Mouse (Mus musculus): Measurements from ENCODE around the gene Psmc2. TPM values are rescaled to one million over a fixed set of nuclear protein-coding genes. Genes with fewer than 3 reads are reported as not detected.

Gene Psmc2
- polyA plus RNA-seq, 1 experiment from 2014 or later = 158 TPM

DNA sequence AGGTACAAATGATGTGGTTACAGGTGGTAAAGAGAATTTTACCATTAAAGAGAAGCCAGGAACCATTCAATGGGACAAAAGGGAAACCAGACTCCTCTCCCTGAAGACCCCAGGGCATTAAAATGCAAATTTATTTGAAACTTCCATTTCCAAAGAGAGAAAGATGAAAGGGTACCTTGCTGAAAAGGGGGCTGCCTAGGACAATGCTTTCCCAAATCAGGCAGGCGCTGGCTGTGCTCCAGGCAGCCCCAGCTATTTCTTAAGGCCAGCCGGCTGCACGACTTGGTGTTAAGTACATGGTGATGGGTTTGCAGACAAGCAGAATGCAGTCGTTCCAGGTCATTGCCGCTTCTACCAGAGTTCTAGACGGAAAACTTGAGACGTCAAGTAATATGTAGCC lies 41.3 kb downstream of the Psmc2 start:
- Histone ChIP-seq H3K4me3 (ENCODE audit: low read depth, low read length) (no peak overlapping the region), H3K36me3 (ENCODE audit: control insufficient read depth, insufficient read depth, low read length) (no peaks in the 10 kb centered on the region), H3K27me3 (ENCODE audit: control insufficient read depth, insufficient read depth, low read length) (no peaks in the 10 kb centered on the region), H3K27ac (ENCODE audit: low read length) (no peak overlapping the region), H3K4me2 (replicated peaks; ENCODE audit: low read depth, low read length) (no peak overlapping the region), H3K9me3 (ENCODE audit: control insufficient read depth, low read depth, low read length) (no peaks in the 10 kb centered on the region), H3K4me1 (ENCODE audit: control insufficient read depth, insufficient read depth, low read length) (no peaks in the 10 kb centered on the region), H3K9ac (replicated peaks; ENCODE audit: low read depth, low read length) (no peak overlapping the region)
- WGBS = 64% methylated on average over 7 of the region's 7 CpGs
- ATAC-seq (ENCODE audit: insufficient number of reproducible peaks, insufficient read depth, low FRiP score, low read depth) = no peak

DNA sequence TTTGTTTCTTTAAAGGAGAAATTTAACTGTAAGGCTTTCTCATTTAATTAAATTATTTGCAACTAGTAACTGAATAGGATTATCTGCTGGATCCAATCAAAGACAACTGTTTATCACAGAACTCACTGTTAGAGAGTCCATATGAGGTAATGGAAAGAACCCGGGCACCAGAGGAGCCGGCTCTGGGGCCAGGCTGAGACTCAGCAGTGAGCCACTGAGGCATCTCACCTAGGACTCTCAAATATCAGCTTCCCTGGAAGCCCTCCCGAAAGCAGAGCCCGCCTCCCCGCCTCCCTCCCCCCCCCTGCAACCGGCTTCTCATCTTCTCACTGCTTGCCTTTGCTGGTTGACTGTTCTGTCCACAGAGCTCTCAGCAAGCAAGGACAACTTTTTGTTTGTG lies 42.6 kb downstream of the Psmc2 start:
- H3K36me3 ChIP-seq (ENCODE audit: control insufficient read depth, insufficient read depth, low read length) = no peaks in the 10 kb centered on the region
- H3K27me3 ChIP-seq (ENCODE audit: control insufficient read depth, insufficient read depth, low read length) = no peaks in the 10 kb centered on the region
- 10% methylated on average over 6 of the region's 6 CpGs for WGBS
- no peaks in the 10 kb centered on the region for H3K4me1 ChIP-seq (ENCODE audit: control insufficient read depth, insufficient read depth, low read length)
- H3K4me2 ChIP-seq (replicated peaks; ENCODE audit: low read depth, low read length) = no peak overlapping the region
- H3K9ac ChIP-seq (replicated peaks; ENCODE audit: low read depth, low read length) = no peak overlapping the region
- no peaks in the 10 kb centered on the region for H3K9me3 ChIP-seq (ENCODE audit: control insufficient read depth, low read depth, low read length)
- no peak overlapping the region for H3K4me3 ChIP-seq (ENCODE audit: low read depth, low read length)
- no peak for ATAC-seq (ENCODE audit: insufficient number of reproducible peaks, insufficient read depth, low FRiP score, low read depth)
- no peak overlapping the region for H3K27ac ChIP-seq (ENCODE audit: low read length)

DNA sequence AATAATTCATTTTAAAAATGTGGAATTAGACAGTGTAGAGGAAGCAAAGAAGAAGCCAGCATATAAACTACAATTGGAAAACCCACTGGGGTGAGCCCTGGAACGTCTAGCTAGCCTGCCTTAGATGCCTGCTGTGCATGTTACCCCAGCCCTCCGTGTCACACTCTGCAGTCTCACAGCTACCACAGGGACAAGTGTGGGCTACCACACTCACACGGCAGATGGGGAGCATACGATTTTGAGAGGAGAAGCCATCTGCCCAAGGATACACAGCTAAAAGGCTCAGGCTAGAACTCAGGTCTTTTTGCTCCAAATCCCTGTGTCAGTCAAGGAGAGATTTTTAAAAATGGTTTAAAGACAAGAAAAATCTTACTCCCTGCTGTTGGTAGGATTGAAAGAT lies 43.8 kb downstream of the Psmc2 start:
- H3K9me3 ChIP-seq (ENCODE audit: control insufficient read depth, low read depth, low read length) = no peaks in the 10 kb centered on the region
- H3K36me3 ChIP-seq (ENCODE audit: control insufficient read depth, insufficient read depth, low read length) = no peaks in the 10 kb centered on the region
- no peak overlapping the region for H3K27ac ChIP-seq (ENCODE audit: low read length)
- no peak for ATAC-seq (ENCODE audit: insufficient number of reproducible peaks, insufficient read depth, low FRiP score, low read depth)
- WGBS = 60% methylated on average over 4 of the region's 4 CpGs
- no peak overlapping the region for H3K4me3 ChIP-seq (ENCODE audit: low read depth, low read length)
- H3K9ac ChIP-seq (replicated peaks; ENCODE audit: low read depth, low read length) = no peak overlapping the region
- H3K4me2 ChIP-seq (replicated peaks; ENCODE audit: low read depth, low read length) = no peak overlapping the region
- no peaks in the 10 kb centered on the region for H3K27me3 ChIP-seq (ENCODE audit: control insufficient read depth, insufficient read depth, low read length)
- no peaks in the 10 kb centered on the region for H3K4me1 ChIP-seq (ENCODE audit: control insufficient read depth, insufficient read depth, low read length)

DNA sequence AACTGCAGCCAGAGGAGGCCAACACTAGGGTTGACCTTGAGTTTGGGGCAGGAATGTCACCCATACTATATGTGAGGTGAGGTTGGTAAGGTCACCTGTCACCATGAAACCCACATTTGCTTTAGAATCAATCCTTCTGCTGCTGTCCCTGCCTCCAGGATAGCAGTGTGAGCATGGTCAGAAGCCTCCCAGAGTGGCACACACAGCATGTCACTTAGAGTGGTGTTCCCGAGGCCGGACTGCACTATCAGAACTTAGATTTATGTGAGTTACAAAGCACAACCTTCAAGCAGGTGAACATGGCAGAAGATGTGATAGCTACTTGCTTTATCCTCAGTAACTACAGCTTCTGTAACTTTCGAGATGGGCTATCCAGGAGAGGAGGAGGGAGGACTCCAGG lies 46.7 kb downstream of the Psmc2 start:
- Histone ChIP-seq H3K4me3 (ENCODE audit: low read depth, low read length) (no peak overlapping the region), H3K27me3 (ENCODE audit: control insufficient read depth, insufficient read depth, low read length) (no peaks in the 10 kb centered on the region), H3K4me2 (replicated peaks; ENCODE audit: low read depth, low read length) (no peak overlapping the region), H3K9me3 (ENCODE audit: control insufficient read depth, low read depth, low read length) (no peaks in the 10 kb centered on the region), H3K27ac (ENCODE audit: low read length) (no peak overlapping the region), H3K9ac (replicated peaks; ENCODE audit: low read depth, low read length) (no peak overlapping the region), H3K4me1 (ENCODE audit: control insufficient read depth, insufficient read depth, low read length) (no peaks in the 10 kb centered on the region), H3K36me3 (ENCODE audit: control insufficient read depth, insufficient read depth, low read length) (no peaks in the 10 kb centered on the region)
- ATAC-seq (ENCODE audit: insufficient number of reproducible peaks, insufficient read depth, low FRiP score, low read depth) = no peak
- WGBS = 82% methylated on average over 3 of the region's 3 CpGs

DNA sequence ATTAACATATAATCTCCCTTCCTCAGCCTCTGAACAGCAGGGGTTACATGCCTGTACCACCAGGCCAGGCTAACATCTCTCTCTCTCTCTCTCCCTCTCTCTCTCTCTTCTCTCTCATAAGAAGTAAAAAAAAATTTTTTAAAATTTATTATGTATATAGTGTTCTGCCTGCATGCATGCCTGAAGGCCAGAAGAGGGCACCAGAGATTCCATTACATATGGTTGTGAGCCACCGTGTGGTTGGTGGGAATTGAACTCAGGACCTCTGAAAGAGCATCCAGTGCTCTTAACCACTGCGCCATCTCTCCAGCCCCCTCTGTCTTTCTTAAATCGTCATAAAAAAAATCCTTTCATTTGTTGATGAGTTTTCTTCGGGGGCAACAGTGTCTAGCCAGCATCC lies 59.6 kb downstream of the Psmc2 start:
- Histone ChIP-seq H3K4me2 (replicated peaks; ENCODE audit: low read depth, low read length) (no peak overlapping the region), H3K4me3 (ENCODE audit: low read depth, low read length) (no peak overlapping the region), H3K27ac (ENCODE audit: low read length) (no peak overlapping the region), H3K9ac (replicated peaks; ENCODE audit: low read depth, low read length) (no peak overlapping the region), H3K36me3 (ENCODE audit: control insufficient read depth, insufficient read depth, low read length) (no peaks in the 10 kb centered on the region), H3K4me1 (ENCODE audit: control insufficient read depth, insufficient read depth, low read length) (no peaks in the 10 kb centered on the region), H3K9me3 (ENCODE audit: control insufficient read depth, low read depth, low read length) (no peaks in the 10 kb centered on the region), H3K27me3 (ENCODE audit: control insufficient read depth, insufficient read depth, low read length) (no peaks in the 10 kb centered on the region)
- no peak for ATAC-seq (ENCODE audit: insufficient number of reproducible peaks, insufficient read depth, low FRiP score, low read depth)
- WGBS = 67% methylated on average over 4 of the region's 4 CpGs

DNA sequence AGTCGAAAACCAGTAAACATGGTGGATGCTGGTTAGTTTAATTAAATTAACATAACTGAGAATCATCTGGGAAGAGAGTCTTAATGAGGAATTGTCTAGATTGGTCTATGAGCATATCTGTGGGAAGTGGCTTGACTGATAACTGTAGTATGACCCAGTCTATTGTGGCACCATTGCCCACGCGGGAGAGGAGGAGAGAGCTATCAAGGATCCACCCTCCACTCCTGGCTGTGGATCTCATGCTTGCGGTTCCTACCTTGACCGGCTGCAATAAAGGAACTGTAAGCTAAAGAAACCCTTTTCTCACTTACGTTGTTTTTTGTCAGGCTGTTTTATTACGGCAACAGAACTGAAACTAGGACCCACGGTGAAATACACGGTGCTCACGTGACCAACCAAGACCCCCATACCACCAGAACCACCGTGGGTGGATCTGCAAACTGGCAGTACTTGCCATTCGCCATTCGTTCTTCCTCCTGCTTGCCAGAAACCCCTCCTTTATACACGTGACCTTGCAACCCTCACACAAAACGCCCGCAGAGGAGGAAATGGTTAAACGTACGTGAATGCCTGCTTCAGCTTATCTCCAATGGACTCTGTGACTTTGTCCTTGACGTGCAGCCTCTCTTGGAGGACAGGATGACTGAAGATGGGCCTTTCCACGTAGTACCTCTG lies 61.7 kb downstream of the Psmc2 start:
- Histone ChIP-seq H3K9me3 (ENCODE audit: control insufficient read depth, low read depth, low read length) (no peaks in the 10 kb centered on the region), H3K4me2 (replicated peaks; ENCODE audit: low read depth, low read length) (no peak overlapping the region), H3K4me1 (ENCODE audit: control insufficient read depth, insufficient read depth, low read length) (no peaks in the 10 kb centered on the region), H3K36me3 (ENCODE audit: control insufficient read depth, insufficient read depth, low read length) (no peaks in the 10 kb centered on the region), H3K9ac (replicated peaks; ENCODE audit: low read depth, low read length) (no peak overlapping the region), H3K27ac (ENCODE audit: low read length) (no peak overlapping the region), H3K27me3 (ENCODE audit: control insufficient read depth, insufficient read depth, low read length) (no peaks in the 10 kb centered on the region), H3K4me3 (ENCODE audit: low read depth, low read length) (no peak overlapping the region)
- ATAC-seq (ENCODE audit: insufficient number of reproducible peaks, insufficient read depth, low FRiP score, low read depth) = no peak
- 72% methylated on average over 20 of the region's 20 CpGs for WGBS

DNA sequence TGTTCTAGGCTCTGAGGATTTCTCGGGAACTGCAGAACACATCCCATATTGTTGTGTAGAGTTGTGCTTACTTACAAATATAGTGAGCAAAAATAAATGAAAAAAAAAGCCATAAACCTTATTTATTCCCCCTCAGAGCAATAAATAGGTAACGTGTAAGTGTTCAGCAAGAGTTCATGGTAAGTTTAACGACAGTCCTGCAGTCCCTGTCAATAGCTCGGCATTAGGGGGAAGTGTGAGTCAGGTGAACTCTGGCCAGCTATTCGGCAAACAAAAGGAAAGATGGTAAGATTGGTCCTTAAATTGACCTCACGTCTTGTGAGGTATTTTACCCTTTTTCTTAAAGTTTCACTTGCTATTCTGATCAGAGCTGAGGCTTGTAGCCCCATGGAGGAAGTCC lies 62.4 kb downstream of the Psmc2 start:
- no peak overlapping the region for H3K4me3 ChIP-seq (ENCODE audit: low read depth, low read length)
- H3K27ac ChIP-seq (ENCODE audit: low read length) = no peak overlapping the region
- H3K27me3 ChIP-seq (ENCODE audit: control insufficient read depth, insufficient read depth, low read length) = no peaks in the 10 kb centered on the region
- no peaks in the 10 kb centered on the region for H3K9me3 ChIP-seq (ENCODE audit: control insufficient read depth, low read depth, low read length)
- no peak overlapping the region for H3K4me2 ChIP-seq (replicated peaks; ENCODE audit: low read depth, low read length)
- no peak for ATAC-seq (ENCODE audit: insufficient number of reproducible peaks, insufficient read depth, low FRiP score, low read depth)
- no peaks in the 10 kb centered on the region for H3K4me1 ChIP-seq (ENCODE audit: control insufficient read depth, insufficient read depth, low read length)
- no peaks in the 10 kb centered on the region for H3K36me3 ChIP-seq (ENCODE audit: control insufficient read depth, insufficient read depth, low read length)
- WGBS = 72% methylated on average over 6 of the region's 6 CpGs
- H3K9ac ChIP-seq (replicated peaks; ENCODE audit: low read depth, low read length) = no peak overlapping the region

DNA sequence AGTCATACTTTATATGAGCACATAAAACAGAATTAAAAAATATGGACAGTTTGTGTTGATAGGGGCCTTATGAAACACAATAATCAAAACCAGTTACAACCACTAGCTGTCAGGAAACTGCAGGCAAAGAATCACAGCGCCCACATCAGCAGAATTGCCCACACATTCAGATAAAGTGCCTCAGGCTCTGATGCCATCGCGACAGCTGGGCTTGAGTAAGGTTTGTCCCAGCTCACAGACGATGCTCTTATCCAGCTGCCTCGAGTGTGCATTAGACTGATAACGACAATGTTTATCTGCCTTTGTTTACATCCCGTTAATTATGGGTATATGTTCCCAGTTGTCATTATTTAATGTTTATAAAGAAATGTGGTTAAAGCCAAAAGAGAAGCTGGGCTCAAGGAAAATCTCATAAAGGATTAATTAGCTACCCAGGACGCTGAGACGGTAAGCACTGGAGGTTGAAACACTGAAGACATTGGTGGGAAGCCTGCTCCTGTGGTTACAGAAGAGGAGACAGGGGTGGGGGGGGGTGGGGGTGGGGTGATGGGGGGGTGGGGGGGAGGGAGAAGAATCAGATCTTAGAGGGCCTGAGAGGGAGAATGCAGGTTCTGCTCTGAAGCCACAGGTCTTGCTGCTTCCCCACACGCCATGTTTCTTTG lies 66.7 kb downstream of the Psmc2 start:
- H3K36me3 ChIP-seq (ENCODE audit: control insufficient read depth, insufficient read depth, low read length) = no peaks in the 10 kb centered on the region
- no peaks in the 10 kb centered on the region for H3K27me3 ChIP-seq (ENCODE audit: control insufficient read depth, insufficient read depth, low read length)
- no peak overlapping the region for H3K4me3 ChIP-seq (ENCODE audit: low read depth, low read length)
- no peak for ATAC-seq (ENCODE audit: insufficient number of reproducible peaks, insufficient read depth, low FRiP score, low read depth)
- no peaks in the 10 kb centered on the region for H3K9me3 ChIP-seq (ENCODE audit: control insufficient read depth, low read depth, low read length)
- no peak overlapping the region for H3K9ac ChIP-seq (replicated peaks; ENCODE audit: low read depth, low read length)
- no peak overlapping the region for H3K27ac ChIP-seq (ENCODE audit: low read length)
- H3K4me2 ChIP-seq (replicated peaks; ENCODE audit: low read depth, low read length) = no peak overlapping the region
- H3K4me1 ChIP-seq (ENCODE audit: control insufficient read depth, insufficient read depth, low read length) = no peaks in the 10 kb centered on the region
- WGBS = 35% methylated on average over 10 of the region's 10 CpGs

Data from stomach, embryonic 14.5 days (tissue).